Mouse (Mus musculus): ENCODE results near the gene Cfap299.

Cfap299 gene

DNA sequence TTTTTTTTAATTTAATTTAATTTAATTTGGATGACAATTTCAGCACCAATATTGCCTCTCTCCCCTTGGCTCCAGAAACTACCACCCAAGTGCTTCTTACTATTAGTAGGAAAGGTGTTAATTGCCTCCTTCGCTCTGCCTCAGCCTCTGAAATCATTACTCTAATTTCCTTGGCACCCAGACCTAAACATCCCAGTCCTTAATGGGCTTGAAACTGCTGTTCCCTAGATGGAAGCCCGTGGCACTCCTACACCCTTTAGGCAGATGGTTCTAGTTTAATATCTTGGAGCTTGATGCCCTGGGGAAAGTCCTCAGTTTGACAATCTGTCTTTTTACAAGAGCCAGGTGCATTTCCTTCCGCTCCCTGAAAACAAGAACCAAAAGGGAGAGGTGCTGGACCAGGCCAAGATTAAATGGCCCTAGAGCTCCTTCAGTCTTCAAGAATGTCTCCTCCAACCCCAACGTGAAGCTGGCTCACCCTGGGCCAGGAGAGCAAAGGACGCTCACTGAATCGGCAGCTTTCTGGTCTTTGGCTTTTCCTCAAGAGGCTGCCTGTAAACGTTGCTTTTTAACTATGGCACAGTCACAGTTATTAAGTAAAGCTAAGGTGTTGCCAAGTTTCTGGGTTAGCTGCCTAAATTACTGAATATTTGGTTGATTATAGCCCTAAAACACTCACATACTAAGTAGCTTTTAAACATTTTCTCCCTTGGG is 461.9 kb downstream of the Cfap299 start:
- in situ Hi-C loops (cut with MboI; ENCODE audit: unreplicated experiment in 2 of 2) = no loop called here

DNA sequence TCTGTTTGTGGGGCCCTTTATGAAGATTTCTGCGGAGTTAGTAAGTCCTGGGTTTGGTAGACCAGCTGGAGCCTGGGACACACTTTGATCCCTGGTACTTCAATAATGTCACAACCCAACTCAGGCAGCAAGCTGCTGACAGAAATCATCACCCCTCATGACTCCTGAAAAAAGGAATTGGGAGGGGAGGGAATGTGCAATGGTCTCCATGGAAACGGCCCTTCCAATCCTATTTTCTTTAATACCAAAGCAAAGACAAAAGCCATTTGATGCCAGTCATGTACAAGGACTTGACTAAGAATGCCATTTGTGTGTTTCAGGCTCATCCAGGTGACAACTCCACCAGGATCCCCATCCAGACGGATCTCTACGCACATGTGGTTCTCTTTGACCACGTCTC is 472.4 kb downstream of the Cfap299 start:
- in situ Hi-C loops (cut with MboI; ENCODE audit: unreplicated experiment in 2 of 2) = no loop called here

DNA sequence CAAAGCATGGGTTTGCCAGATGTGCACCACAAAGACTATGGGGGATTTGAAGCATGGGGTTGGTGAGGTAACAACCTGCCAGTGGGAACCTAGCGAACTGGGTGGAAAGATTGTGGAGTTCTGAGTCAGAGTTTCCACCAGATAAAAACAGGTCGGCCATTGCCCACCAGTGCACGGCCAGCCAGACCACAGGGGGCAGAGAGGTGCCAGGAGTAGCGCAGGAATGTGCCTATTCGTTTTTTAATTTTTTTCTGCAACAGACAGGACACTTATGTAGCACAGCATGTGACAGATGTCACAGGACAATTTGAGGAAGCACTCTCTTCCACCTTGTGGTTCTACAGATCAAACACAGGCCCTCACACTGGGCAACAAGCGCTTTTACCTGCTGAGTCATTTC is 475.7 kb downstream of the Cfap299 start:
- in situ Hi-C loops (cut with MboI; ENCODE audit: unreplicated experiment in 2 of 2) = no loop called here

DNA sequence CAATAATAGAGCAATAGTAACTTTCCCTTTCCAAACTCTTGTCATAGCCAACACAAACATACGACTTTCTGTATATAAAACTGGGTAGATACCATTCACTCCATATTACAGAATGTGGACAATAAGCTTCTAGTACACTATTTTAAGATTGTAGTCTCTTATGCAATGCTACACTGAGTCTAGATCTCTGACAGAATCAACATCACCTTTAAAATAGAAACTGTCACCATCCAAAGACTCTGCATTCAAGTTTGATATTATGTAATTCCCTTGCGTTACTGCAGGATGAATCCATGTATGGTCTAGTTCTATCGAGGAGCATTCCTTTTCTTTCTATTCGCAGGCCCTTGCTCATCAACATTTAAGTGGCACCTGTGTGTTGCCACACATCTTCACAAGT is 477.4 kb downstream of the Cfap299 start:
- in situ Hi-C loops (cut with MboI; ENCODE audit: unreplicated experiment in 2 of 2) = no loop called here

DNA sequence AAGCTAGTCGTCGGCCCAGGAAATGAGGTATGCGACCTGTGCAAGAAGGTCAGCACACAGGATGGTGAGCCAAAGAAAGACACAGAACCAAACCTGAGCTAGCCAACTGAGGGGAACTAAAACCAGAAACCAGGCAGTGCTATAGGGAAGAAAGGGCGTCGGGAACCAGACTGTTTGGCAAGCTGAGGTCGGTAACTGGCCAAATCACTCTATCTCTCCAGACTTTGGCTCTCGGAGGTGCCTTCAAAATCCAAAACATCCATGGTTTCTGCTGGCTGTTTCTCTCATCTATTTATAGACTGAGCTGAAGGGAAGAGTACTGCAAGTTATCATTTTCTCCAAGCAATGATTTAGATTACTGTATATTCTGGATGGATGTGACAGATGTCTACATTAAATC is 477.9 kb downstream of the Cfap299 start:
- in situ Hi-C loops (cut with MboI; ENCODE audit: unreplicated experiment in 2 of 2) = no loop called here

DNA sequence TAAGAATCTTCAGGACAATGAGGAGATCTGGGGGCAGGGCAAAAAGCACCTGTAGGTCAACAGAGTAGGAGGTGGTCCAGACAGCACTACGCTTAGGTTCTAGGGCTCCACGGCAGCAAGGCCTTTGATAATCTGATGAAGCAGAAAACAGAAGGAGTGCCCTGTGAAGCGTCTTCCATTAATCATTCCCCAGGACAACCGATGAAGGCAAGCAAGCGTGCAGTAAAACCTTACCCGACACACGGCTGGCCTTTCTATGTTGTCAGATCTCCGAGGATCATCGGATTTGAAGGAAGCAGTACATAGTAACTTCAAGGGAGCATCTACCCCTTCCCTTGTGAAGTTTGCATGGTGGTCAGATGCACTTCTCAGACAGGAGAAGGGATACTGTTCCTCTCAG is 478.8 kb downstream of the Cfap299 start:
- in situ Hi-C loops (cut with MboI; ENCODE audit: unreplicated experiment in 2 of 2) = no loop called here

DNA sequence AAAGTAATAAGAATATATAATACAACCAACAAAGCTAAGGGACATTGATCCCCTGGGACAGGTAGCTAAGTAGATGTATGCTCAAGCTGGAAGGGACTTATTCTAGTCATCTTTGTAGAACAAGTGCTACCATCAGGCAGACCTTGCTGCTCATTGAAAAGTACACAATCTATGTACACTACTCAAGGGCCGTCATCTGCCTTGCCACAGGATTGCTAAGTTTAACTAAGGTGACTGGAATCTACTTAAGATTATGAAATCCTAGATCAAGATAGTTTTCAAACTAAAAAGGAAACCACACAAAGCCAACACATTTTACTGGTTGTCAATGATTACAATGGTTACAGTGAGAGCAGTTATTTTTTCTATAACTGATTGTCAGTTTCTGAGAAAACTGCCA is 483.3 kb downstream of the Cfap299 start:
- in situ Hi-C loops (cut with MboI; ENCODE audit: unreplicated experiment in 2 of 2) = no loop called here

DNA sequence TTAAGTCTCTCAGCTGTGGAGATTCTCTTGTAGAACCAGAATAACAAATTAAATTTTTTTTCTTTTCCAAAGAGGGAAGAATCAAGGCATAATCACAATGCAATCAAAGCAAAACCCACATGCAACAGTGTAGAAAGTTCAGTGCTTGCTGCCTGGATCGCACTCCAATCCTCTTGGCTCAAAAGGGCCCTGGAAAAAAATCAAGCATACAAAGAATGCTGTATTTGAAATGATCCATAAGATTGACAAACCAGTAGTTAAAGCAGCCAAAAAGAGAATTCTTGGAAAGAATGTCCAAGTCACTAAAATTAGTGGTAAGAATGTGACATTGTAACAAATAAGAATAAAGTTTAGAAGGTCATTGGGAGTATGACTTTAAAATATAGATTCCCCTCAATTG is 486.2 kb downstream of the Cfap299 start:
- in situ Hi-C loops (cut with MboI; ENCODE audit: unreplicated experiment in 2 of 2) = no loop called here

DNA sequence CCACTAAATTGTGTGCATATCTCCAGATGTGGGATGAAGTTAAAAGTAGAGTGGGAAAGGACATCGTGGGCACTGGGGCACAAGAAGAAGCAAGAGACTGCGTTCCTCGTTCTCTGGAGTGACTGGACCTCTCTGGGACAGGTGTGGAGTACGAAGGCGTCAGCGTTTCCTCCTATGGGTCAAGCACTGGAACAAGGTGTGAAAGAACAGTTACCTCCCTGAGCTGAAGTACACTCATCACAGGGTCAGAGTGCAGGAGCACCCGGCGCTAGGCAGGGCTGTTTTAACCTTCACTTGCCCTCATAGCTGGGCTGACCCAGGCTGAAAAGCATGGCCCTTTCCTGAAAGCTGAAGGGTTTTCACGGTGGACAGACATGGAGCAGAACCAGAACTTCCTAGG is 504.7 kb downstream of the Cfap299 start:
- in situ Hi-C loops (cut with MboI; ENCODE audit: unreplicated experiment in 2 of 2) = no loop called here

DNA sequence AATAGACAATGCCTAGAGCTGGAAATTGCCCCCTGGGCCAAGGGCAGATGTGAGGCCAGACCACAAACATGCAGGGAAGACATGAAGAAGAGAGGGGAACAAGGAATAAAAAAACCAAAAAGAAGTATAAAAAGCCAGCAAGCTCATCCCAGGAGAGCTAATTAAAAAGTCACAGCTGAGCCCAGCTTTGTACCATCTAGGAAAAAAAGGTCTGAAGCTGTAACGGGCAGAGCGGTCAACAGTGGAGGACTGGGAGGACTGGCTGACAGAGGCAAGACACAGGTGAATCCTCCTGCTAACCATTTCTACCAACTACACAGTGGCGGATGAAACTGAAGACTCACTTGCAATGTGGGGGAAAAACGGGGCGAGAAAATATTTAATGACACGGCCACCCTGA is 505.2 kb downstream of the Cfap299 start:
- in situ Hi-C loops (cut with MboI; ENCODE audit: unreplicated experiment in 2 of 2) = no loop called here

DNA sequence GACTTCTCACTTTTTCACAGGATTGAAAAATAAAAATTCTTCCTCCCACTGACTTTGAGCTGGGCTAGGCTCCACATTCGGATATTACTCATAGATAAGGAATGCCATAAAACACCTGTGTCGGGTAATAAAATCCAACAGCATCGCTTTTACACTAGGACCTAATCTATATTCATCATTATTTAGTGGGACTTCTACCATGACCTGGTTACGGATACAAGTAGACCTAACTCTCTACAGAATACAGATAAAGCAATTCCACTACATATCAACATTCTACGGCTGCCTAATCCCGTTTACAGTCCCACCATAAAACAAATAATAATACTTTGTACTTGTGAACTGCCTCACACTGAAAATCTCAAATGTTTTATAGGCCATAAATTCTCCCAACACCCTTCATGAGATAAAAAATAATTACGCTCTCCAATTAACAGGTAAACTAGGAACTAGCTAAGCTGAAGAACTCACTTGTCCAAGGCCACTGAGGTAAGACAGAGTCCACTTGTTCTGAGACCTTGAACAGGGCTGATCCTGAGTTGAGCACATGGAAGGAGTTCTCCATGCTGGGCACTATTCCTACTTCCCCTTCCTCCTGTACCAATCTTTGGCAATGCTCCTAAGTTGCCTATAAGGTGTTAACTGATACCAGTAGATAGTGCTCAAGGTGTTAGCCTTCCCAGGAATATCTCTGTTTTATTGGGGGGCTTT is 513.7 kb downstream of the Cfap299 start:
- in situ Hi-C loops (cut with MboI; ENCODE audit: unreplicated experiment in 2 of 2) = no loop called here

DNA sequence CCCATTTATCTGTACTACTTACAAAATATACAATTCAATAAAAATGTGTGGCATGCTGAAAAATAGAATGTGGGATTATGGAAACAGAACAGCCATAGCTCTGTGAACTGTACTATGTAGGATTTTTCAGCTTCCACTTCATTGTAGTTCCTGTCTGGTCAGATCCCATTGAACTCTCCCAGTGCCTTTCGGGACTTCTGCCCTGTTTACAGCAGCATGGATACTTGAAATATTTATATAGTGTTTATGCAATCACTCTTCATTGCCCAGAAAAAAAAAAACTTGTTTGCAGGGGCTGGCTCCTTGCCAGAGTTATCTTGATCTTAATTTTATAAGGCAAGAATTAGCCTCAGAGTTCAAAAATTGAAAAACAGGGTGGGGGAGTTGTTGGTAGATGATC is 515.6 kb downstream of the Cfap299 start:
- in situ Hi-C loops (cut with MboI; ENCODE audit: unreplicated experiment in 2 of 2) = no loop called here

Data from v-Abl transformed pro-B cells (cell line).